Mouse (Mus musculus) mature B cell (primary cell): Measurements from ENCODE around the gene Sp4.

Experiments
- in situ Hi-C: fragments of 300-500 bp; cut with MboI; formaldehyde crosslinking; loops from 2 replicates; pipeline ENCODE4 v1.14.3; 2019

The Sp4 gene

GRCm38 (mm10) chr12:118276385-118276784 is 24.9 kb downstream of the Sp4 start:
- in situ Hi-C loops, result no loop called here

- in situ Hi-C loops, result no loop called here
Observed at GRCm38 (mm10) chr12:118264905-118265304, 36.3 kb downstream of the Sp4 start.

DNA sequence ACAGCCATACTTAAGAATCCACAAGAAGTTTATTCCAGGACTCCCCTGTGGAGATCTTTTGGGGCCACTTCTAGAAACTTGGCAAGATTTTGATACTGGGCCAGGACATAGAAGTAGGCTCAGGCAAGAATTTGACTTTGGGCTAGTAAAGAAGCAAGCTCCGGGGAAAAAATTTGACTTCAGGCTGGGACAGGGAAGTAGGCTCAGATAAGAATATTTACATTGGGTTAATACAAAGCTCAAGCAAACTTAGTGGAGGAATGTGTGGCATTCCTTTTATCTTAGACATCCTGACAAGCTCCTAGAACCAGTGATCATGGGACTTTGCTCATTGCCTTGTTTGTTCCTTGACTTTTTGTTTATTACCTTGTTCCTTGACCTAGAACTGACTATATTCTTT is 37.4 kb downstream of the Sp4 start:
- in situ Hi-C loops, result no loop called here

DNA sequence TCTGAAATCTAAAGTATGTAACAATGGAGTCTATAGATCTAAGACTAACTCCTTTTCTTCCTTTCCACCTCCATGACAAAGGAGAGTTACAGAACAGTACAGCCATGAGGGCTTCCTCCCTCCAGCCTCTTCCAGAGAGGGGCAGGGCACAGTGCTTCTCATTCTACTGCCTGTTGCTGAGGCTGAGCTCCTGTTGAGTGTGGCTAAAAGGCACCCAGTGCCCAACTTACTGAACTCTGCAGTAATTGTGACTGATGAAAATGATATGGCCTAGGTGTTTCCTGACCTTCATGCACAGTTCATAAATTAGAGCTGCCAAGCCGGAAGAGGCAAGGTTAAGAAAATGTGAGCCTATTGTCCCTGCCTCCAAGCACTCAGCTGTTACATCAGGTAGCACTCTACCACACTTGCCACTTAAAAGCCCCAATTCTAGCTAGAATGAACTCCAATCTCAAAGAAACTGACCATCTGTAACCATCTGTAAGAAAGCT is 45.9 kb downstream of the Sp4 start:
- in situ Hi-C loops, result no loop called here

GRCm38 (mm10) chr12:118221182-118221581 is 80.1 kb downstream of the Sp4 start:
- in situ Hi-C loops, result no loop called here

GRCm38 (mm10) chr12:118220062-118220461 is 81.2 kb downstream of the Sp4 start:
- in situ Hi-C loops, result no loop called here

DNA sequence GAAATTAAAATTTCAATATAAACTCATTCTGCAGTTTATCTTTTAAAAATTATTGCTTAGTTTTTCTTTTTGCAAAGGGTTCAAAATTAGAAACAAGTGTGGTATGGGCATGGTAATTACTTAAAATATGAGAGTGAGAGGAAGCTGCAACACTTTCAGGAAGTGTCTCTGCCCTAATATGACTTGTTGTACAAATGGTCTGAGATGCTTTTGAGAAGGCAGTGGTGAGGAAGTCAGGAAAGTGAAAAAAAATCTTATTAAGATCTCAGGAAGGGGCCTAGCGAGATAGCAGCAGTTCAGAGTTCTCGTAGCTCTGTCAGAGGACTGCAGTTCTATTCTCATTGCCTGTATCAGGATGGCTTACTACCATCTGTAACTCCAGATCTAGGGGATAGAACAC is 89.1 kb downstream of the Sp4 start:
- in situ Hi-C loops, result no loop called here

DNA sequence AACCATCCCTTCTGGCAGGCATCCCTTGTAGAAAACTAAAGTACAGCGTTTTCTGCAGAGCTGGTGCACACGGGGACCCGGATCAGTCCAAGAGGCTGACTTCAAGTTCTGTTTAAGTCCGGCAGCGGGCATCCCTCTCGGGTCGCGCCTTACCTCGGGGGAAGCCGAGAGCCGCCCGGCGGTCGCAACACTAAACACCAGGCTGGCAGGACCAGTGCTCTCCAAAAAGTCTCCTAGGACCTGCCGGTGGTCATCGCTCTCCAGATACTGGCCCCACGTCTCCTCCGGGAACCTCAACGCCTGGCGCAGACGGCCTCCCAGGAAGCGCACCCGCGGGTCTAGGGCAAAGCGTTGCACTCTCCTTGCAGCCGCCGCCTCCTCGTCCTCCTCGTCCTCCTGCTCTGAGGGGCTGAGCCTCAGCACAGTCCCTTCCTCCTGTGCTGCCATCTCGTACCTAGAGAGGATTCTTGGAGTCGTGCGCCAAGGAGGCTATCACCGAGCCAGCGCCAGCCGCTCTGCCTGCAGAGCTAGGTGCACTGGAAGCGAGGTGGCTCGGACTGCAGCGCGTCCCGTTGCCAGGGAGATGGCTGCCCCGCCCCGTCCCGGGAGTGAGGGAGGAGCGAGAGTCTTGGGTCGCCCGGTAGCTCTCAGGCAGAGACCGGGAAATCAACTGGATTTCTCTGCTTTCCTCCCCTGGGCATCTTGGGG is 102.7 kb downstream of the Sp4 start, which contains the start of gene Dnah11:
Dnah11 (minus strand) TSS at position 658 of the 708 bp plus-strand sequence.
- in situ Hi-C loops, result no loop called here

- in situ Hi-C loops, result no loop called here
Observed at GRCm38 (mm10) chr12:118196583-118196982, 104.7 kb downstream of the Sp4 start.

DNA sequence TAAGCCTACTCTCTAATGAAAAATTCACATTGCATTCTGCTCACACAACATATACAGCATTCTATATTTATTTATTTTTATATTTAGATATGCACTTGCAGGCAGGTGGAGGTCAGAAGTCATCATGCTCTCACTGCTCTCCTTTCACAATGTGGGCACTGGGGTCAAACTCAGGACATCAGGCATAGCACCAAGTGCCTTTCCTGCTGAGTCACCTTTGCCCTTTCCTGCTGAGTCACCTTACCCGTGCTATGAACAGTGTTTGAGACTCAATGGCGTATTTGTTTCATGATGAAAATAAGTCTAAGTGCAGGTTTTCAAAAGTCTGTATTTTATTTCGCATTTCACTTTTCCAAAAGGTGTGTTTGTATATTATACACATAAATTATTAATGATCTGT is 111.7 kb downstream of the Sp4 start:
- in situ Hi-C loops, result no loop called here

DNA sequence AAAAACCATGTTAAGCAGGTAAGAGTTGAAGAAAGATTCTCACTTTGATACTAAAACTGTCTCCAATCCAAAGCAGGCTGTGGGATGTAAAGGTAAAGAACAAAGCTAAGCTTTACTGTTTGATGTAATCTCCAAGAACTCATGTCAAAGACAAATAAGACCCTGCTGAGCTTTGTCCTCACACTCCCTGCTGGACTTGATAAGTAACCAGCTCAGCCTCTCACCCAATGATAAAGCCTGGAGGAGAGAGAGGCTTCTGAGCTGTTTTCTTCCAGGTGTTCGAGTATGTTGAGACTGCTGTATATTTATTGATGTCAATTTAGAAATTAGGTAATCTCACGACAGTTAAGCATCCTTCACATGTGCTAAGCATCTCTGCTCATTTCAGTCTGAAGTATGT is 113.6 kb downstream of the Sp4 start:
- in situ Hi-C loops, result no loop called here

DNA sequence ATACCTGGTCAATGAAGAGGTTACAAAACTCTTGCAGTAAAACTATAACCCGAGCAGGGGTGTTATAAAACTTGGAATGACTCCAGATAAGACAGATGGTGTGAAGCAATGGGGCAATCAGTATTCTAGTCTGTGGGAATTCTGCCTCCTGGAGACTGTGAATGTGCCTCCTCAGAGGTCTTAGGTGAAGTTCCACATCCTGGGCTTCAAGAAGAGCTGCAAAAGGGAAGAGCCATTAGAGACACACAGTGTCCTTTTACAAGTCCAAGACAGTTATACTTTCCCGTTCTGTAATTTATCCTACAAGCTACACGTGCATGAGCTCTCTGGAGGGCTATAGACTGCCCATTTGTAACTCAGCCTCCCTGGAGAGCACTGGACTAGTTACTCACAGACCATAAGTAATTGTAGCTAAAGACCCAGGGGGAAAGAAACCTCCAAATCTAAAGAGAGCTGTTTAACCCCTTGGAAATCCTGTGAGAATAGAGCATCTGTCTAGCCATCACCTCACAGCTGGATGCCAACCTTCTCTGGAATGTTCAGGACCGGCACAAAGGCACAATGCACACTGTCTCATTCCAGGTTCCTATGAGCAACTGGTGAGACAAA is 114.3 kb downstream of the Sp4 start:
- in situ Hi-C loops, result no loop called here

GRCm38 (mm10) chr12:118186120-118186880 is 114.9 kb downstream of the Sp4 start:
- in situ Hi-C loops, result no loop called here
